Mouse (Mus musculus) left cerebral cortex, adult 8-10 months (tissue): ENCODE results near the gene Mum1. TPM values are rescaled to one million over a fixed set of nuclear protein-coding genes. Genes with fewer than 3 reads are reported as not detected.

Source experiments
- DNase-seq, 2 experiments: peaks; one replicate each; pipeline ENCODE4 v3.0.0; 2022; ENCODE audit warnings: low spot score in 2 of 2
- total RNA-seq, 4 experiments: library from RNA; stranded (reverse); gene quantifications; 2 replicates each; pipeline ENCODE4 v1.2.4; 2022

Mum1 gene
- 10 to 100 TPM; 41.9 to 51.7 (median 44.1) TPM for total RNA-seq

GRCm38 (mm10) chr10:80226416-80227165 is at the start of gene Mum1:
Gene Mum1, plus strand, starts transcription at chr10:80226434.
- DNase-seq: peak; percentile 93 to 99

- DNase-seq: no peak
These were observed 48.6 kb upstream of the Mum1 start for GRCm38 (mm10) chr10:80177441-80178279.

DNA sequence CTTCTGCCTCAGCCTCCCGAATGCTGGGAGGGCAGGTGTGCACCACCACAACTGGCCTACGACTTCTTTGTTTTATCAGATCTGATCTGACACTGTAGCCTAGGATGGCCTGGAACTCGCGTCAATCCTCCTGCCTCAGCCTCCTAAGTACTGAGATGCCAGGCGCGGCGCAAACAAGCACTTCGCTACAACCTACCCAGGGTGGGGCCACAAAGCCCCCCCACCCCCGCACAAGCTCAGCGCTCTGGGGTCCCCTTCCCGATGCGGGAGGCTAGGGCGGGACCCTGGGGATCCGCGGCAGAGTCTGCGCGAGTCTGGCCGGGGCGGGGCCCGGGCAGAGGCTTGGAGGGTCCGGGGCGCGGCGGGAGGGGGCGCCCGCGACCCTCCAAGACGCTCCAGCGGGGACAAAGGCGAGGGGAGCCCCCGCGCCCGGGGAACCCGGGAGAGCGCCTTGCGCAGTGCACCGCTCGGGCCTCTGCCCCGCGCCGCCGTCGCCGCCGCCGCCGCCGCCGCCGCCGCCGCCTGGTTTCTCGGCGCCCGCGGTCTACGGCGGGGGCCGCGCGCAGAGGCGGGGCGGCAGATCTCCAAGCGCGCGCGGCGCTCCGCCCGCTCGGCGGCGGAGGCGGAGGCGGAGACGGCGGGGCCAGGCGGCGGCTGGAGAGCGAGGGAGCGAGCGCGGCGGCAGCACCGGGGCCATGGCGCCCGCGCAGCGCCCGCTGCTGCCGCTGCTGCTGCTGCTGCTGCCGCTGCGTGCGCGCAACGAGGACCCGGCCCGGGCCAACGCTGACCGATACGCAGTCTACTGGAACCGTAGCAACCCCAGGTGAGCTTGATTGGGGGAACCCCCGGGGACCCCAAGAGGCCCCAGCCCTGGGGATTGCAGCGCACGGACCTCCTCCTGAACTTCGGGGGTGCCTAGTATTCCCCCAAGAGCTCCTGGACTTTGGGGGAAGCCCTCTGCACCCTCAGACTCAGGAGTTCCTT is 46.9 kb upstream of the Mum1 start, which contains the start of gene Efna2:
TSS of gene Efna2 (plus strand) at position 415 of the 984 bp plus-strand sequence.
- DNase-seq: no peak

- no peak for DNase-seq
These were observed 45.9 kb upstream of the Mum1 start for GRCm38 (mm10) chr10:80180288-80180687.

GRCm38 (mm10) chr10:80180823-80181222 is 45.4 kb upstream of the Mum1 start:
- DNase-seq: no peak

- no peak for DNase-seq
These were observed 43.7 kb upstream of the Mum1 start for GRCm38 (mm10) chr10:80182547-80182946.

DNA sequence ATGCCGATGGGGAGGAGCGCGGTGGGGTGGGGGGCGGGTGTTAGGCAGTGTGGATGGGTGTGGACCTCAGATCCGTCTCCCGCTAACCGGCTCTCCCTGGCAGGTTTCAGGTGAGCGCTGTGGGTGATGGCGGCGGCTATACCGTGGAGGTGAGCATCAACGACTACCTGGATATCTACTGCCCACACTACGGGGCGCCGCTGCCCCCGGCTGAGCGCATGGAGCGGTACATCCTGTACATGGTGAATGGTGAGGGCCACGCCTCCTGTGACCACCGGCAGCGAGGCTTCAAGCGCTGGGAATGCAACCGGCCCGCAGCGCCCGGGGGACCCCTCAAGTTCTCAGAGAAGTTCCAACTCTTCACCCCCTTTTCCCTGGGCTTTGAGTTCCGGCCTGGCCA is 39.6 kb upstream of the Mum1 start:
- DNase-seq: no peak

- DNase-seq: no peak
These were observed 38.5 kb upstream of the Mum1 start for GRCm38 (mm10) chr10:80187739-80188138.

DNA sequence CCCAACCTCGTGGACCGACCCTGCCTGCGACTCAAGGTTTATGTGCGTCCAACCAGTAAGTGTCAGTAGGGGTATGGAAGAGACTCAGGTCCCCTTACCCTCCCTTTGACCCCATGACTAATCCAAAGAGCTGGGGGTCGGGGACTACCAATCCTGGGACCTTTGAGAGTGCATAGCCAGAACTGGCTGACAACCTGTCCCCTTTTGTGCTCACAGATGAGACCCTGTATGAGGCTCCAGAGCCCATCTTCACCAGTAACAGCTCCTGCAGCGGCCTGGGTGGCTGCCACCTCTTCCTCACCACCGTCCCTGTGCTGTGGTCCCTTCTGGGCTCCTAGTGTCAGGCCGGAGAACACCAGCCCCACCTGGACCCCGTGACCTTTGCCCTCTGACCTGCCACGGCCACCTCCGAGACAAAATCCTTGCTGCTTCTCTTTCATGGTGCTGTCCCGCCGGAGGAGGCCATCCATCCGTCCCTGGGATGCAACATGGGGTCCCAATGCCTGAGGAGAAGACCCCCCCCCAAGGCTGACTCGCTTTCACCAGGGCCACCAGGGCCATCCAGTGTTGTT is 37.7 kb upstream of the Mum1 start:
- DNase-seq: no peak

- no peak for DNase-seq
These were observed 36.2 kb upstream of the Mum1 start for GRCm38 (mm10) chr10:80189999-80190398.

DNA sequence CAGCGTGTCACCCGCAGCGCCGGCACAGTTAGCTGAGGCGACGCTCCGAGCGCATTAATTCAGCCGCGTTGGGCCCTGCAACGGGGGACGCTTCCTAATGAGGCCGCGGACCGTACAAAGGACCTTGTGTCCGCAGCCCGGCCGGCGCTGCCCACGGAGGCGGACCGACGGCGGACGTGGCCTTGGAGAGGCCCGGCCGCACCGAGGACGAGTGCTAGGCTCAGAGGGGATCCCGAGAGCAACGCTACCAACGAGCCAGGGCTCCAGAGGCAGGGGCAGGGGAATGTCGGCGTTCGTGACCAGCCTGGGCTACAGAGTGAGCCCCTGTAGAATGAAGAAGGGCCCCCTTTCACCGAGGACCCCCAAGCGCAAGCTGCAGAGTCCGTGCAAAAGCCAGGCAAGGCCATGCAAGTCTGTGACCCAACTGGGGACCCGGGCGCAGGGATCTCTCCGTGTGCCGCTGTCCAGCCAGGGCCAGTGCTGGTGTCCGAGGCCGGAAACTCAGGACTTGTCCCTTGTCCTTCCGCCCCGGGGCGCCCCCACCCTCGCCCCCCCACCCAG is 35.7 kb upstream of the Mum1 start:
- DNase-seq: no peak

- DNase-seq: no peak
These were observed 32.3 kb upstream of the Mum1 start for GRCm38 (mm10) chr10:80193976-80194375.

DNA sequence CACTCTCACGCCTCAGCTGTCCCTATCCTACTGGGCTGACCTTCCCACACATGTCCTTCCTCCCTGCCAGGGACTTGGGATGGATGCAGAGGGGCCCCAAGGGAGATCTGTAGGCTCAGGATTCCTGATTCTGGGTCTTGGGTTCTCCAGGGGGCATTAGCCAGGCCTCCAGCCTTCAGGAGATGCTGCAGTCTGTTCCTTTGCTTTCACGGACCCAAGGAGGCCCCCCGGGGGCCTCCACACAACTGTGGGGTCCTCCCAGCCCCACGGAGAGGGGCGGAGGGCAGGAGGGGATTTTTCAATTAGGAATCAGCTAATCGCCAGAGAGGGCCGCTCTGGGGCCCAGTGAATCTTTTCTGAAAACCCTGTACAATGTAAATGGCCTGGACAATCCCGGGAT is 31.8 kb upstream of the Mum1 start:
- no peak for DNase-seq

- no peak for DNase-seq
These were observed 30.1 kb upstream of the Mum1 start for GRCm38 (mm10) chr10:80196167-80196566.

DNA sequence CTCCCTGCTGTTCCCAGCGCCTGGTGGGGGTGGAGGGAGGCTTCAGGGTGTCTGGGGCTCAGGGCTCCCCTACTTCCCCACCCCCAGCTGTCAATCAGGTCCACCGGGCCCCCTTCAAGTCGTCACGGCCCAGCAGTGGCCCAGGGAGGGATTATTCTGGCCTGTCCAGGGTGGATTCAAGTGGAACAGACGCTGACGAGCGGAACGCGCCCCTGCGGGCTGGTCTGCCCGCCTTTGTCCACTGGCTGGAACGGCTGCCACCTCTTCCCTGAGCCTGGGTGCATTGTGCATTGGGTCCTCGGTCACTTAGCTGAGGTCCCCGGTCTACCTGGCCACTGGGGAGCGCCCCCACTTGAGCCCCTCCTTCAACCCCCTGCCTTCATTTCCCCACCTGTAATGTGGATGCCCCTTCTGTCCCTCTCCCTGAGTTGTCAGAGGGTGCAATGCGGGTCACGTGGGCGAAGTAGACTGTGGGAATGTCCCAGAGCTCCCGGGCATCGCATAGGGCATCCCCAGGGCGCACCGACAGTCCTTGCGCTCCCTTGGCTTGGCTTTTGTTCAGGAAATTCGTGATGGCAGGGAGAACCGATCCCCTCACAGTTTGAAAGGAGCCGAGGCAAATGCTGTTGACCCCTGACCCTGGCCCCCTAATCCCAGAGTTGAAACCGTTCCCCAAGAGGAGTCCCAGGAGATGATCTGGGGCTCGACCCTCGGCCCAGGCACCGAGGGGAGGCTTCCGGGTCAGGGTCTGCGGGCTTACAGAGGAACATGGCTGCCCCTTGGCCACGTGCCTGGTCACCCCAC is 29.3 kb upstream of the Mum1 start:
- DNase-seq: no peak

DNA sequence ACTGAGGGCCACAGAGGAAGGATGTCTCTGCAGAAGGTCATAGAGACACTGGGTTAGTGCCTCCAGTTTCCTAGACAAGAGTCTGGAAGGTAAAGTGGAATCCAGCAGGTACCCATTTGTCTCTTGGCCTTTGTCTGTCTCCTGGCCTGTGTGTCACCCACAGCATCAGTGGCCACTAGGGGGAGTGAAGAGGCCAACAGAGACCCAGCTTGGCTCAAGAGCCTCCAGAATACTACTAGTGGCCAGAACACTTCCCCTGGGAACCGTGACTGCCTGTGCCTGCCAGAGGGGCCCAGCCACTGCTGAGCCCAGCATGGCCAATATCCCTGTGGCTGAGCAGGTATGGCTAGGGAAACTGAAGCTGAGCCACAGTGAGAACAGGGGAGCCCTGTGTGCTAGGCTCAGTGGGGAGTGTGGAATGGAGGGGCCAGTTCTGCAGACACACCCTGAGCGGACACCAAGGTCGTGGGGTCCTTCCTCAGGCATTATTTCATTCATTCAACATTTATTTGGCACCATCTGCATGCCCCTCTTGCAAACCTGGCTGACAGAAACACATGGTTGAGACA is 26.7 kb upstream of the Mum1 start:
- DNase-seq: peak in 1 of 2 experiments; percentile 68

DNA sequence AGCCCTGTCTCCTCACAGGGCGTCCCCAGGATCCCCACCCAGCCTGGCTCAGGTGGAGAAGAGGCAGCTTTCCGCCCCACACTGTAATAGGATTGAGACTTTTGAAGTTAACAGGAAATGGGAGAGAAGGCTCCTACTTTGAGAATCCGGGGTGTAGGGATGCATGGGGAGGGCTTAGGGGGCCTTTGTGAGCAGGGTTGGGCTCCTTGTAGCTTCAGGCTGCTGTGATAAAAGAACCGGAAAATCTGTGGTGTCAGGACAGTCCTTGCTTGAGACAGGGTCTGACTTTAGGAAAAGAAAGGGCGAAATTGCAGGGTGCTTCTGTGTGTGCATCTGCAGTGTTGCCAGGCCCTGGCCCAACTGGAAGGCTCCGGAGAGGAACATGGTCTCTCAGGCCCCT is 25.7 kb upstream of the Mum1 start:
- no peak for DNase-seq

DNA sequence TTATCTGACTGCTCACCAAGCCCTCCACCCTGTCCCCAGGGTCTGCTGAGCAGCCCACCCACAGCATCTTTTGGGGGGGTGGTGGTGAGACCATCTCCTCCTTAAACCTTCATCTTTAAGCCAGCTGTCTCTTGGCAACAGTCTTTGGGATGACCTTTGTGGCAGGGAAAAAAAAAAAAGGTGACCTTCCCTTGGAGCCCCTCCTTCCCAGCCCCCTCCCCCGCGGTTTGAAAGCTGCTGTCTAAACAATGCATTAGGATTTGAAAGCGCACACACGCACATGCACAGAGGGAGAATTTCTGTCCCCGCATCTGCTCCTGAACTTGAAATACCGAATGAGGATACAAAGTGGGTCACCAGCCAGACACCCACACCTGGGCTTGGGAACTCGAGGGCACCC is 22.2 kb upstream of the Mum1 start:
- no peak for DNase-seq

DNA sequence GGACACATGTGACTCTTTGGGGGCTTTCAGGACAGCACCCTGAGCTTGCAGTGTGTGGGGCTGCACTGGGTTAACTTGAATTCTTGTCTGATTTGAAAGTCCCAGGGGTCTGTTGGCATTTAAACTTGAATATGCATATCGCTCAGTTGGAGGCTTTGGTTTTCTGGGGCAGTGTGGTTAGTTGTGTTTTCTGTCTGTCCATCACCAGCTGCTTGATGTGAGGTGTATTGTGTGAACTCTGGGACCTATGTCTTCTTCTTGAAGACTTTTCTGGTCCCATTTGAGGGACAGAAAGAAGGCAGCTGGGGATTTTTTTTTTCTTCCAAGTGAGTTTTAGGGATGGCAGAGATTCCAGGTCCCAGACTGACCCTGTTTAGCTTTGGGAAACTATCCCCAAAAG is 19.0 kb upstream of the Mum1 start:
- no peak for DNase-seq

DNA sequence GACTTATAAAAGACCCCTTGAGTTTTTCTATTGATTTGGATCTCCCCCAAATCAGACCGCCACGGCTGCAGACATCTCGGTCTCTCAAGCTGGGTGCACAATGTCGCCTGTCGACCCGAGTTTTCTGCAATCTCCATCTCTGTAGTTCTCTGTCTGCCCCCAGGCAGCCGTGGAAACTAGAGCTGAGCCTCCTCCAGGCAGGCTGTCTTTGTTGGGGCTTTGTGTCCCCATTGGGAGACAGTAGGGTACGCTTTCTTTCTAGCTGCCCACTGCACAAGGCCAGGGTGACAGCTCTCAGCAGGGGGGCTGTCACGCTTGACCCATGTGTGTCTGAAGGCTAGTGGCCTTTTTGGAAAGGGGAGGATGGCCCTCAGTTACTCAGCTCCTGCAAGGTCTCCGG is 18.6 kb upstream of the Mum1 start:
- DNase-seq: no peak
